Mouse (Mus musculus): ENCODE results near the gene Tk1. TPM values are rescaled to one million over a fixed set of nuclear protein-coding genes. Genes with fewer than 3 reads are reported as not detected.

Gene Tk1
- 83.7 and 85.5 TPM in 2 replicates for polyA plus RNA-seq (2012; rRNA removed)

GRCm38 (mm10) chr11:117825333-117826101 lies at the start of gene Tk1, which contains the start of gene Afmid:
Tk1 (minus strand) TSS chr11:117826092.
Afmid (plus strand) TSS chr11:117825924.

GRCm38 (mm10) chr11:117872861-117873608 lies 47.1 kb upstream of the Tk1 start, which contains the start of gene Tha1:
Tha1 (minus strand) TSS chr11:117873481.

GRCm38 (mm10) chr11:117860601-117861000 lies 34.7 kb upstream of the Tk1 start, which contains the start of gene Tmem235:
Tmem235 (plus strand) TSS chr11:117860752.

GRCm38 (mm10) chr11:117848985-117849671 lies 23.2 kb upstream of the Tk1 start, which contains the start of gene Birc5:
Birc5 (plus strand) TSS chr11:117849251.

GRCm38 (mm10) chr11:117809407-117810311 lies 16.2 kb downstream of the Tk1 start, which contains the start of the genes Gm20708 and Syngr2:
Gm20708 (plus strand) TSS chr11:117809668.
Syngr2 (plus strand) TSS chr11:117809668.

GRCm38 (mm10) chr11:117797511-117798159 lies 28.3 kb downstream of the Tk1 start, which contains the start of gene 6030468B19Rik:
6030468B19Rik (plus strand) TSS chr11:117797660.

GRCm38 (mm10) chr11:117781993-117782704 lies 43.7 kb downstream of the Tk1 start, which contains the start of the genes Tmc8 and Tmc6:
Tmc8 (plus strand) TSS chr11:117782076.
Tmc6 (minus strand) TSS chr11:117782198.

Other genes with a start within 250 kb of the Tk1 start
- 2.9 and 3.5 TPM in 2 replicates for gene Tnrc6c, start 171.8 kb downstream of the Tk1 start, polyA plus RNA-seq (2012; rRNA removed)
- gene Tmc8, start 44.0 kb downstream of the Tk1 start, polyA plus RNA-seq (2012; rRNA removed): 10.3 and 12.3 TPM in 2 replicates
- gene Tmc6, start 43.9 kb downstream of the Tk1 start, polyA plus RNA-seq (2012; rRNA removed): 21.8 and 23.0 TPM in 2 replicates
- 33.7 and 42.6 TPM in 2 replicates for gene 6030468B19Rik, start 28.4 kb downstream of the Tk1 start, polyA plus RNA-seq (2012; rRNA removed)
- 0.11 and 0.16 TPM in 2 replicates for gene Gm20708, start 16.4 kb downstream of the Tk1 start, polyA plus RNA-seq (2012; rRNA removed)
- gene Syngr2, start 16.4 kb downstream of the Tk1 start, polyA plus RNA-seq (2012; rRNA removed): 38.8 and 42.8 TPM in 2 replicates
- gene Afmid, start 168 bp downstream of the Tk1 start, polyA plus RNA-seq (2012; rRNA removed): 22.7 and 23.1 TPM in 2 replicates
- 88.8 and 90.2 TPM in 2 replicates for gene Birc5, start 23.2 kb upstream of the Tk1 start, polyA plus RNA-seq (2012; rRNA removed)
- 0.01 and 0.02 TPM in 2 replicates for gene Tmem235, start 34.7 kb upstream of the Tk1 start, polyA plus RNA-seq (2012; rRNA removed)
- 3.7 and 4.0 TPM in 2 replicates for gene Tha1, start 47.4 kb upstream of the Tk1 start, polyA plus RNA-seq (2012; rRNA removed)
- gene Socs3, start 144.0 kb upstream of the Tk1 start, polyA plus RNA-seq (2012; rRNA removed): 7.3 and 7.5 TPM in 2 replicates
- 10.9 and 11.3 TPM in 2 replicates for gene Pgs1, start 160.2 kb upstream of the Tk1 start, polyA plus RNA-seq (2012; rRNA removed)

All from liver, embryonic 18 days (tissue).